Mouse (Mus musculus): Measurements from ENCODE around the gene Knstrn. TPM values are rescaled to one million over a fixed set of nuclear protein-coding genes. Genes with fewer than 3 reads are reported as not detected.

Gene Knstrn
- total and polyA plus RNA-seq, 3 experiments = 80.6 to 138 (median 132) TPM

DNA sequence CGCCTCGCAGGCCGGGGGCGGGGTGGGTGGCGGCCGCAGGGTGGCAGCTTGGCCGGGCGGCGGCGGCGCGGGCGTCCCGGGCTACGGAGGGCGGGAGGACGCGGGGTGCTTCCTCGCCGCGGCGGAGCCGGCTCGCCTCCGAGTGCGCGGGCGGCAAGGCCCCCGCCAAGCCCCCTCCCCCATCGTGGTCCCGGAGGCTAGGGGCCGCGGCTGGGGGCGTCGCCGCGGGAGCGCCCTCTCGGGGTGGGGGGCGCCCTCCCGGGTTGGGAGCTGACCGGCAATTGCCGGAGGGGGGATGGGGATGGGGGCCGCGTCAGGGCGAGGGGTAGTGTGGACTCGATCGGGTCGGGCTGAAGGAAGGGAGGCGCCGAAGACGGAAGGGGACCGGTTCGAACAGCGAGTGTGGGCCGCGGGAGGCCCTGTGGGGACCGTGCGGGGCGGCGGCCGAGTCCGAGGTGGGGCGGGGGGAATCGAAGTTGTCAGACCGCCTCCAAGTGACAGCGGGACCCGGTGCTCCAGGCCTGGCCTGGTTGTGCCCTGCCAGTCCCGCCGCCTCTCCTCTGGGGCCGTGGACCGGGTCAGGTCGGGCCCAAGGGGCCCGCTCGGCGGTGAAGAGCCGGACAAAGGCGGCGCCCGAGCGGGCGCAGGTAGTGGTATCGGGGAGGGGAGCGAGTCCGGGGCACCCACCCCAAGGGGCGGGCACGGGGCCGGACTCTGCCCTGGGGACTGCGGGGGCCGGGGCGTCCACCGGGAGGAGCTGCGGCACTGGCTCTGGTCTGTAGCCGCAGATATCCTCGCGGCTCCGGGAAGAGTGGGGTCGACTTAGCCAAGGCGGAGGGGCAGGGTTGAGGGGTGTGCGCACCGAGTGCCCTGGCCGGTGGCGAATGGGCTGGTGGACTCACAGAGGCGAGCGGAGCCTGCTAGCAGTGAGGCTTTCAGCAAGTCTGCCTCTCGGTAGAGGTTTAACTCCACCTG lies 88.5 kb downstream of the Knstrn start:
- Histone ChIP-seq H3K4me3 (ENCODE audit: control insufficient read depth in 1 of 2, insufficient read depth in 1 of 2, low read depth in 2 of 2, low read length in 2 of 2) (peak overlapping the region; percentile 86 to 99), H3K27me3 (ENCODE audit: control insufficient read depth in 1 of 2, insufficient read depth in 2 of 2, low read length in 2 of 2) (no peaks in the 10 kb centered on the region; a peak in 1 of 4 replicates), H3K27ac (ENCODE audit: control insufficient read depth, low read depth, low read length) (no peak overlapping the region), H3K36me3 (ENCODE audit: control insufficient read depth in 1 of 2, insufficient read depth in 2 of 2, low read length in 2 of 2) (peaks cover 0 to 24% of the 10 kb centered on the region in 2 experiments; a peak in 2 of 4 replicates), H3K9me3 (replicated peaks; ENCODE audit: insufficient read depth, low read length) (no peaks in the 10 kb centered on the region), H3K4me1 (ENCODE audit: control insufficient read depth in 1 of 2, insufficient read depth in 2 of 2, low read length in 2 of 2) (peaks cover 3 to 38% of the 10 kb centered on the region in 2 experiments), H3K79me2 (ENCODE audit: control insufficient read depth, insufficient read depth, low read length, poor library complexity) (peaks cover 43% of the 10 kb centered on the region), H3K9ac (ENCODE audit: control insufficient read depth, low read depth, low read length, poor library complexity, severe bottlenecking) (peak overlapping the region; percentile 96)
- peak; percentile 55 for DNase-seq (ENCODE audit: low read depth, low spot score)
- TF ChIP-seq CTCF (IDR thresholded peaks at IDR 0.05 in 2 of 3, conservative IDR thresholded peaks at IDR 0.05 in 1 of 3; ENCODE audit: control insufficient read depth in 1 of 3, insufficient read depth in 1 of 3, low read depth in 2 of 3, low read length in 3 of 3, poor library complexity in 1 of 3, severe bottlenecking in 1 of 3) = peak in 1 of 3 experiments; percentile 30; a peak in 1 of 6 replicates
- no peak for TF ChIP-seq ETS1 (IDR thresholded peaks at IDR 0.05; ENCODE audit: low read depth, low read length)

- H3K9ac ChIP-seq (ENCODE audit: control insufficient read depth, low read depth, low read length, poor library complexity, severe bottlenecking) = peak overlapping the region; percentile 96
- peak overlapping the region; percentile 86 to 99; a peak in 3 of 4 replicates for H3K4me3 ChIP-seq (ENCODE audit: control insufficient read depth in 1 of 2, insufficient read depth in 1 of 2, low read depth in 2 of 2, low read length in 2 of 2)
- H3K27ac ChIP-seq (ENCODE audit: control insufficient read depth, low read depth, low read length) = peak overlapping the region; percentile 17; the same call in 1 of the 2 replicates
- peaks cover 3 to 38% of the 10 kb centered on the region in 2 experiments for H3K4me1 ChIP-seq (ENCODE audit: control insufficient read depth in 1 of 2, insufficient read depth in 2 of 2, low read length in 2 of 2)
- peaks cover 0 to 24% of the 10 kb centered on the region in 2 experiments; a peak in 2 of 4 replicates for H3K36me3 ChIP-seq (ENCODE audit: control insufficient read depth in 1 of 2, insufficient read depth in 2 of 2, low read length in 2 of 2)
- H3K79me2 ChIP-seq (ENCODE audit: control insufficient read depth, insufficient read depth, low read length, poor library complexity) = peaks cover 50% of the 10 kb centered on the region
- peak; percentile 51 for DNase-seq (ENCODE audit: low read depth, low spot score)
- H3K9me3 ChIP-seq (replicated peaks; ENCODE audit: insufficient read depth, low read length) = no peaks in the 10 kb centered on the region
- H3K27me3 ChIP-seq (ENCODE audit: control insufficient read depth in 1 of 2, insufficient read depth in 2 of 2, low read length in 2 of 2) = no peaks in the 10 kb centered on the region; a peak in 1 of 4 replicates
- TF ChIP-seq MEF2A (IDR thresholded peaks at IDR 0.05; ENCODE audit: extremely low read depth, insufficient replicate concordance, low read depth, low read length, poor library complexity, severe bottlenecking) = no peak
- TF ChIP-seq GATA1 (IDR thresholded peaks at IDR 0.05; ENCODE audit: low read depth, low read length) = peak; percentile 35; the same call in 1 of the 2 replicates
- no peak for TF ChIP-seq MYC (IDR thresholded peaks at IDR 0.05; ENCODE audit: low read depth, low read length)
- no peak for TF ChIP-seq CHD1 (IDR thresholded peaks at IDR 0.05; ENCODE audit: low read depth, low read length)
- peak; percentile 27; the same call in 1 of the 2 replicates for TF ChIP-seq MXI1 (IDR thresholded peaks at IDR 0.05; ENCODE audit: low read depth, low read length)
- TF ChIP-seq TCF12 (IDR thresholded peaks at IDR 0.05; ENCODE audit: low read depth, low read length) = no peak
- no peak for TF ChIP-seq USF2 (IDR thresholded peaks at IDR 0.05; ENCODE audit: borderline replicate concordance in 1 of 2, insufficient read depth in 1 of 2, low read depth in 1 of 2, low read length in 2 of 2)
- no peak for TF ChIP-seq POLR2AphosphoS2 (IDR thresholded peaks at IDR 0.05; ENCODE audit: low read length)
- TF ChIP-seq UBTF (IDR thresholded peaks at IDR 0.05; ENCODE audit: borderline replicate concordance, insufficient read depth, low read depth, low read length) = no peak
- TF ChIP-seq NELFE (IDR thresholded peaks at IDR 0.05; ENCODE audit: low read depth, low read length) = no peak
- TF ChIP-seq USF1 (IDR thresholded peaks at IDR 0.05; ENCODE audit: low read depth, low read length) = peak; percentile 57; the same call in 1 of the 2 replicates
- no peak for TF ChIP-seq JUND (IDR thresholded peaks at IDR 0.05; ENCODE audit: low read depth, low read length)
- TF ChIP-seq POLR2A (IDR thresholded peaks at IDR 0.05; ENCODE audit: control insufficient read depth in 1 of 2, insufficient read depth in 1 of 2, low read depth in 1 of 2, low read length in 2 of 2, poor library complexity in 1 of 2) = no peak
- TF ChIP-seq MAZ (IDR thresholded peaks at IDR 0.05; ENCODE audit: low read depth, low read length) = no peak
- 0 out of 2 replicates have a peak, but pooled peaks have one; percentile 36 for TF ChIP-seq ETS1 (IDR thresholded peaks at IDR 0.05; ENCODE audit: low read depth, low read length)
- TF ChIP-seq KAT2A (conservative IDR thresholded peaks at IDR 0.05; ENCODE audit: low read depth, low read length) = no peak
- no peak for TF ChIP-seq CHD2 (IDR thresholded peaks at IDR 0.05; ENCODE audit: low read length)
- 0 out of 2 replicates have a peak, but pooled peaks have one; percentile 8 for TF ChIP-seq RCOR1 (IDR thresholded peaks at IDR 0.05; ENCODE audit: low read depth, low read length)
- no peak for TF ChIP-seq CTCF (IDR thresholded peaks at IDR 0.05 in 2 of 3, conservative IDR thresholded peaks at IDR 0.05 in 1 of 3; ENCODE audit: control insufficient read depth in 1 of 3, insufficient read depth in 1 of 3, low read depth in 2 of 3, low read length in 3 of 3, poor library complexity in 1 of 3, severe bottlenecking in 1 of 3)
- TF ChIP-seq ZNF384 (IDR thresholded peaks at IDR 0.05; ENCODE audit: low read depth, low read length) = no peak
- no peak for TF ChIP-seq TBP (IDR thresholded peaks at IDR 0.05; ENCODE audit: low read depth, low read length)
- TF ChIP-seq ELF1 (IDR thresholded peaks at IDR 0.05; ENCODE audit: low read depth, low read length) = 0 out of 2 replicates have a peak, but pooled peaks have one; percentile 15
- TF ChIP-seq E2F4 (IDR thresholded peaks at IDR 0.05; ENCODE audit: borderline replicate concordance, low read depth, low read length) = no peak
- no peak for TF ChIP-seq MAX (IDR thresholded peaks at IDR 0.05; ENCODE audit: low read length)
- TF ChIP-seq TAL1 (IDR thresholded peaks at IDR 0.05; ENCODE audit: low read length) = no peak
- no peak for TF ChIP-seq EP300 (IDR thresholded peaks at IDR 0.05; ENCODE audit: low read depth in 1 of 2, low read length in 2 of 2)
- TF ChIP-seq ZMIZ1 (IDR thresholded peaks at IDR 0.05; ENCODE audit: low read depth, low read length) = no peak
- TF ChIP-seq MYB (IDR thresholded peaks at IDR 0.05; ENCODE audit: low read depth, low read length) = no peak
Measured at GRCm38 (mm10) chr2:118903333-118903741, 89.5 kb downstream of the Knstrn start.

All from MEL (cell line).